Mouse (Mus musculus): ENCODE measurements around the gene Gm2897. TPM values are rescaled to one million over a fixed set of nuclear protein-coding genes. Genes with fewer than 3 reads are reported as not detected.
"Not testable (repeated sequence)": the region's sequence is repeated elsewhere in the genome, so short reads cannot be mapped to it uniquely, and the experiment has no call there.

The Gm2897 gene
- polyA plus RNA-seq (2014; fragmentation: Nextera tagmentation; extraction: Ambion mirVana): 5.5 and 6.2 TPM in 2 replicates

- WGBS: 7% methylated on average over 9 of the region's 40 CpGs
- Histone ChIP-seq H3K4me3 (ENCODE audit: low read depth, low read length) (peak within 1 kb of the TSS; percentile 42), H3K9ac (ENCODE audit: low read length) (peak within 1 kb of the TSS; percentile 56), H3K4me2 (ENCODE audit: low read depth) (peak within 1 kb of the TSS; percentile 52)
- not testable (repeated sequence) for ATAC-seq (ENCODE audit: insufficient read depth, low FRiP score, low TSS enrichment); H3K27ac ChIP-seq (ENCODE audit: low read depth, low read length); H3K27me3 ChIP-seq (ENCODE audit: control insufficient read depth, insufficient read depth, low read length); H3K9me3 ChIP-seq (ENCODE audit: control insufficient read depth, low read length); H3K4me1 ChIP-seq (ENCODE audit: control insufficient read depth, insufficient read depth, low read length); H3K36me3 ChIP-seq (ENCODE audit: control insufficient read depth, insufficient read depth, low read length)
- DNase-seq (ENCODE audit: low spot score): peak; percentile 59
Observed at GRCm38 (mm10) chr14:3048727-3049512, at the start of gene Gm2897. Gene Gm2897, plus strand, starts transcription at chr14:3049285.

GRCm38 (mm10) chr14:3029702-3030101, 19.4 kb upstream of the Gm2897 start, which contains the start of gene Gm2888:
Gene Gm2888, plus strand, starts transcription at chr14:3030002.
- H3K27me3 ChIP-seq (ENCODE audit: control insufficient read depth, insufficient read depth, low read length); H3K4me2 ChIP-seq (ENCODE audit: low read depth); H3K4me3 ChIP-seq (ENCODE audit: low read depth, low read length); DNase-seq (ENCODE audit: low spot score); H3K4me1 ChIP-seq (ENCODE audit: control insufficient read depth, insufficient read depth, low read length); ATAC-seq (ENCODE audit: insufficient read depth, low FRiP score, low TSS enrichment); H3K9ac ChIP-seq (ENCODE audit: low read length); H3K36me3 ChIP-seq (ENCODE audit: control insufficient read depth, insufficient read depth, low read length); H3K9me3 ChIP-seq (ENCODE audit: control insufficient read depth, low read length); H3K27ac ChIP-seq (ENCODE audit: low read depth, low read length): not testable (repeated sequence)
- WGBS: 70% methylated on average over 2 of the region's 3 CpGs

DNA sequence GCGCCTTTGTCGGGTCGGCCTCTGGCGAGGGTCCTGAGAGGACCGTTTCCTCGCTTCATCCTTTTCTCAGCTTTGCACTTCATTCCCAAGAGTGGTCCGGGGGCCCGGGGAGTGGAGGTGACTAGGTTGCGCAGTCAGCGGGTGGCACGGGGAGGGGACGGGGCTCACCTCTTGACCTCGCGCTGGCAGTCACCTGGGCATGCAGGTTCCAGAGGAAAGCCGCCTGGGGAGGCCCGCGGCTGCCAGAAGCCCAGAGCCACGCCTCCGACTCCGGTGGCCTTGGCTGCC, 372 bp downstream of the Gm2897 start:
- not testable (repeated sequence) for H3K4me1 ChIP-seq (ENCODE audit: control insufficient read depth, insufficient read depth, low read length); H3K27ac ChIP-seq (ENCODE audit: low read depth, low read length); H3K9me3 ChIP-seq (ENCODE audit: control insufficient read depth, low read length); H3K36me3 ChIP-seq (ENCODE audit: control insufficient read depth, insufficient read depth, low read length); ATAC-seq (ENCODE audit: insufficient read depth, low FRiP score, low TSS enrichment); H3K27me3 ChIP-seq (ENCODE audit: control insufficient read depth, insufficient read depth, low read length)
- H3K4me2 ChIP-seq (ENCODE audit: low read depth): peak overlapping the region; percentile 52
- WGBS: 0% methylated on average over 15 of the region's 20 CpGs
- DNase-seq (ENCODE audit: low spot score): peak; percentile 15
- H3K9ac ChIP-seq (ENCODE audit: low read length): peak overlapping the region; percentile 56
- peak overlapping the region; percentile 42 for H3K4me3 ChIP-seq (ENCODE audit: low read depth, low read length)

DNA sequence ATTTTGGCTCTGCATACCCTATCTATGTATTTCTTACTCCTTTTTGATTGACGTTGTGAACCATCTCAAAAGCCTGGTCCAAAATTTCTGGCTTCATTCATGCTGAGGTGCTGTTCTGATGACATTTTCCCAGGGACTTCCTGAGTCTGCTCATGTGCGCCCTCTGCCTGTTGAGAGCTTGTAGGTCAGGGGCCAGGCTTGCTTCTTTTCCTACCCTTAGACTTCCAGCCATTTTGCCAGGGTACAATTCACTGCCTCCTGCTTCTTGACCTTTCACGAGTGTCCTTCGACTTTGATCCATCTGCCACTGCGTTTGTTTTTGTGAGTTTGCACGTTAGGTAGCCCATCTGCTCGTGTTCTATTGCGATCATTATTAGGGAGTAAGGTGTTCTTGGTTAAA, 1.0 kb downstream of the Gm2897 start:
- 0% methylated on average over 4 of the region's 8 CpGs for WGBS
- H3K4me1 ChIP-seq (ENCODE audit: control insufficient read depth, insufficient read depth, low read length); H3K9me3 ChIP-seq (ENCODE audit: control insufficient read depth, low read length); H3K4me2 ChIP-seq (ENCODE audit: low read depth); H3K36me3 ChIP-seq (ENCODE audit: control insufficient read depth, insufficient read depth, low read length); H3K27me3 ChIP-seq (ENCODE audit: control insufficient read depth, insufficient read depth, low read length); DNase-seq (ENCODE audit: low spot score); H3K9ac ChIP-seq (ENCODE audit: low read length); ATAC-seq (ENCODE audit: insufficient read depth, low FRiP score, low TSS enrichment); H3K27ac ChIP-seq (ENCODE audit: low read depth, low read length); H3K4me3 ChIP-seq (ENCODE audit: low read depth, low read length): not testable (repeated sequence)

DNA sequence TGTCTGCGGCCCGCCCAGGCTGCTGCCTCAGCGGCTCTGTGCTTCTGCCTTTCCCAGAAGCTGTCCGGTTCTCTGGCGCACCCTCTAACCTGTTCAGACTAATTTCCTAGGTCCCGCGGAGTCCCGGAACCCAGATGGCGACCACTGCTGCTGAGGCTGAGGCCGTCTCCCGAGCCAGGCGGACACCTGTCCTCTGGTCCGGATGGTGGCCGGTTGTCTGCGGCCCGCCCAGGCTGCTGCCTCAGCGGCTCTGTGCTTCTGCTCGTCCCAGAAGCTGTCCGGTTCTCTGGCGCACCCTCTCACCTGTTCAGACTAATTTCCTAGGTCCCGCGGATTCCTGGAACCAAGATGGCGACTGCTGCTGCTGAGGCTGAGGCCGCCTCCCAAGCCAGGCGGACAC, 67.0 kb downstream of the Gm2897 start:
- not testable (repeated sequence) for H3K4me3 ChIP-seq (ENCODE audit: low read depth, low read length); ATAC-seq (ENCODE audit: insufficient read depth, low FRiP score, low TSS enrichment); DNase-seq (ENCODE audit: low spot score); H3K27ac ChIP-seq (ENCODE audit: low read depth, low read length); H3K36me3 ChIP-seq (ENCODE audit: control insufficient read depth, insufficient read depth, low read length); H3K9me3 ChIP-seq (ENCODE audit: control insufficient read depth, low read length); H3K9ac ChIP-seq (ENCODE audit: low read length); H3K4me1 ChIP-seq (ENCODE audit: control insufficient read depth, insufficient read depth, low read length); H3K27me3 ChIP-seq (ENCODE audit: control insufficient read depth, insufficient read depth, low read length); H3K4me2 ChIP-seq (ENCODE audit: low read depth)
- WGBS: 90% methylated on average over 14 of the region's 25 CpGs

Other genes starting within 250 kb of the Gm2897 start
- gene Gm2888, start 19.3 kb upstream of the Gm2897 start, polyA plus RNA-seq (2014; fragmentation: Nextera tagmentation; extraction: Ambion mirVana): not detected in 2 replicates
- not detected in 2 replicates for gene Gm10340, start 84.7 kb downstream of the Gm2897 start, polyA plus RNA-seq (2014; fragmentation: Nextera tagmentation; extraction: Ambion mirVana)
- gene Gm5795, start 139.0 kb downstream of the Gm2897 start, polyA plus RNA-seq (2014; fragmentation: Nextera tagmentation; extraction: Ambion mirVana): not detected in 2 replicates
- gene D830030K20Rik, start 159.2 kb downstream of the Gm2897 start, polyA plus RNA-seq (2014; fragmentation: Nextera tagmentation; extraction: Ambion mirVana): 7.1 and 9.3 TPM in 2 replicates